Mouse (Mus musculus) stomach, postnatal 0 days (tissue): ENCODE results near the gene Prkg2. TPM values are rescaled to one million over a fixed set of nuclear protein-coding genes. Genes with fewer than 3 reads are reported as not detected.
A peak's percentile ranks its signal among the peaks of the same experiment; 100 is the strongest.

Experiments
- ATAC-seq: fragments of 200-750 bp; cut with Nextera tagmentation; 2 replicates; pipeline ENCODE4 v1.8.0; 2017; ENCODE audit not compliant: low FRiP score, low TSS enrichment
- DNase-seq: peaks from one replicate; pipeline ENCODE4 v3.0.0-alpha.2; 2016; ENCODE audit warnings: low spot score
- H3K27ac ChIP-seq: fragments of 300-500 bp; sonication (generic); replicated peaks from 2 replicates; pipeline ENCODE4 v1.5.1; 2014; ENCODE audit warnings: mild to moderate bottlenecking, control low read depth
- H3K27me3 ChIP-seq: fragments of 300-500 bp; sonication (generic); 2 replicates; pipeline ENCODE4 v1.6.1; 2014; ENCODE audit warnings: low read length; ENCODE audit not compliant: control insufficient read depth, insufficient read depth
- H3K36me3 ChIP-seq: fragments of 300-500 bp; sonication (generic); 2 replicates; pipeline ENCODE4 v1.6.1; 2014; ENCODE audit warnings: low read length, mixed read lengths; ENCODE audit not compliant: control insufficient read depth, insufficient read depth
- H3K4me1 ChIP-seq: fragments of 300-500 bp; sonication (generic); replicated peaks from 2 replicates; pipeline ENCODE4 v1.6.1; 2014; ENCODE audit warnings: antibody characterized with exemption; ENCODE audit not compliant: control insufficient read depth, insufficient read depth
- H3K4me2 ChIP-seq: fragments of 300-500 bp; sonication (generic); replicated peaks from 2 replicates; pipeline ENCODE4 v1.6.1; 2014; ENCODE audit warnings: low read depth, mild to moderate bottlenecking, control low read depth, moderate library complexity
- H3K4me3 ChIP-seq: fragments of 300-500 bp; sonication (generic); 2 replicates; pipeline ENCODE4 v1.5.1; 2014; ENCODE audit warnings: low read depth, low read length, control low read depth
- H3K9ac ChIP-seq: fragments of 300-500 bp; sonication (generic); 2 replicates; pipeline ENCODE4 v1.6.1; 2014; ENCODE audit warnings: mild to moderate bottlenecking, low read length, control low read depth, mixed read lengths
- H3K9me3 ChIP-seq: fragments of 300-500 bp; sonication (generic); 2 replicates; pipeline ENCODE4 v1.6.1; 2016; ENCODE audit warnings: low read length; ENCODE audit not compliant: control insufficient read depth
- CTCF ChIP-seq: IDR thresholded peaks from 2 replicates; pipeline ENCODE4 v1.5.1; 2016; ENCODE audit warnings: antibody characterized with exemption, low read depth, mild to moderate bottlenecking, moderate library complexity
- EP300 ChIP-seq: optimal IDR thresholded peaks from 2 replicates; pipeline ENCODE3; 2016; ENCODE audit warnings: antibody characterized with exemption
- WGBS: fragments of 180-500 bp; shearing (Covaris S2); extraction: QIAGEN DNeasy Blood & Tissue Kit; methylation state at CpG from one replicate; pipeline ENCODE4 v1.1.7; 2014; 5-methylcytosine and 5-hydroxymethylcytosine counted together
- polyA plus RNA-seq: library from polyadenylated mRNA; unstranded; fragments of >200 nt; fragmentation: Nextera tagmentation; extraction: Ambion mirVana; gene quantifications from 2 replicates; pipeline ENCODE4 v1.2.1, GENCODE M21; 2015

Gene Prkg2
- 0.67 and 0.83 TPM in 2 replicates for polyA plus RNA-seq

GRCm38 (mm10) chr5:99036596-99037441 lies at the start of gene Prkg2:
TSS of gene Prkg2 (minus strand) at chr5:99037351.
- peak within 1 kb of the TSS; percentile 47 for H3K9ac ChIP-seq
- H3K4me3 ChIP-seq, result peak within 1 kb of the TSS; percentile 58
- H3K27me3 ChIP-seq, result no peaks in the 10 kb centered on the region
- no peaks in the 10 kb centered on the region for H3K4me1 ChIP-seq
- no peak for TF ChIP-seq EP300
- TF ChIP-seq CTCF, result peak; percentile 14; the same call in 1 of the 2 replicates
- no peaks in the 10 kb centered on the region for H3K36me3 ChIP-seq
- no peak within 1 kb of the TSS for H3K27ac ChIP-seq
- ATAC-seq (peak; percentile 84), DNase-seq (peak; percentile 61)
- under 1% methylated on average over 68 of the region's 94 CpGs for WGBS
- H3K4me2 ChIP-seq, result peak within 1 kb of the TSS; percentile 97
- H3K9me3 ChIP-seq, result no peaks in the 10 kb centered on the region

DNA sequence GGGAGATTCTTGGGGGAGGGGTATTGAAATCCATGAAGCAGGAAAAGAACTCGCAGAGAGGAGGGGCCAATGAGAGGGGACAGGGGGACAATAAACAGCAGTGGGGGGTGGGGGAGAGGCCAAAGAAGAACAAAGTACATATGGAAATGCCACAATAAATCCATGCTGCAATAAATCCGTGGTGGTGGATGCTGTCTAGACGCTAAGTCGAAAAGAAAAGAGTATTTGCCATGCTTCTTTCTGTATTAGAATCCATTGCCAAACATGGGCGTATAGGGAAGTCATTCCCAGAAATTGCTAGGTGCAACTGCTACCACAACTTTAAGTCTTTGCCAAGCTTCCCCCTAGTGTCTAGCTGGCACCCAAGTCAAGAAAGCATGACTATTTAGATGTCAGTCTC lies 46.8 kb upstream of the Prkg2 start:
- ATAC-seq (no peak), DNase-seq (no peak)
- TF ChIP-seq CTCF (no peak), EP300 (no peak)
- Histone ChIP-seq H3K4me1 (no peaks in the 10 kb centered on the region), H3K4me2 (no peak overlapping the region), H3K4me3 (no peak overlapping the region), H3K27ac (no peak overlapping the region), H3K9ac (no peak overlapping the region), H3K36me3 (no peaks in the 10 kb centered on the region), H3K9me3 (no peaks in the 10 kb centered on the region), H3K27me3 (no peaks in the 10 kb centered on the region)
- 30% methylated on average over 5 of the region's 5 CpGs for WGBS

DNA sequence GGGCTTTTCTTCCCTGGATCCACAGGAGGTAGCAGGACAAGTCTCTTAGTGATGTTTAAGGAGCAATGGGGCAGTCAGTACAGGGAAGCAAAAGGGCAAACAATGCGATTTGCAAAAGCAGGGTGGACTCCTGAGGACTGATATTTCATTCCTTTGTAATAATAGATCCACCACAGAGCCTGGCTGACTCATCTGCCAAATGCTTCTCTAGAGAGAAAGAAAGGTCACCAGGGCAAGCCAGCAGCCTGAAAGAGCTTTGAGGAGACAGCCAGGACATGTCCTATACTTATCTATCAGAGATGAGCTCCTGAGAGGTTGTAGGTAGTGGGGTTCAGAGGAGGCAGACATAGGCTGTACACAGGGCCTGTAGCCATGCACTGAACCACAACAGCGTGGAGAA lies 41.2 kb upstream of the Prkg2 start:
- Histone ChIP-seq H3K27ac (no peak overlapping the region), H3K4me1 (no peaks in the 10 kb centered on the region), H3K27me3 (no peaks in the 10 kb centered on the region), H3K4me3 (no peak overlapping the region), H3K36me3 (no peaks in the 10 kb centered on the region), H3K9me3 (no peaks in the 10 kb centered on the region), H3K9ac (no peak overlapping the region), H3K4me2 (no peak overlapping the region)
- 58% methylated on average over 2 of the region's 2 CpGs for WGBS
- no peak for DNase-seq
- ATAC-seq, result no peak
- TF ChIP-seq EP300 (no peak), CTCF (no peak)

- Histone ChIP-seq H3K9me3 (no peaks in the 10 kb centered on the region), H3K27ac (no peak overlapping the region), H3K4me3 (no peak overlapping the region), H3K27me3 (no peaks in the 10 kb centered on the region), H3K4me1 (no peaks in the 10 kb centered on the region), H3K4me2 (no peak overlapping the region), H3K9ac (no peak overlapping the region), H3K36me3 (no peaks in the 10 kb centered on the region)
- ATAC-seq (no peak), DNase-seq (no peak)
- TF ChIP-seq CTCF (no peak), EP300 (no peak)
- 36% methylated on average over 2 of the region's 2 CpGs for WGBS
Observed at GRCm38 (mm10) chr5:99068391-99068790, 31.2 kb upstream of the Prkg2 start.

- no peak overlapping the region for H3K27ac ChIP-seq
- no peak for DNase-seq
- no peak for TF ChIP-seq CTCF
- TF ChIP-seq EP300, result no peak
Observed at GRCm38 (mm10) chr5:99062582-99062981, 25.4 kb upstream of the Prkg2 start.

GRCm38 (mm10) chr5:99039021-99039420 lies 1.9 kb upstream of the Prkg2 start:
- H3K9me3 ChIP-seq, result no peaks in the 10 kb centered on the region
- H3K4me1 ChIP-seq, result no peaks in the 10 kb centered on the region
- WGBS, result 79% methylated on average over 6 of the region's 6 CpGs
- H3K36me3 ChIP-seq, result no peaks in the 10 kb centered on the region
- DNase-seq (no peak), ATAC-seq (no peak)
- TF ChIP-seq CTCF, result no peak
- no peak for TF ChIP-seq EP300
- H3K27ac ChIP-seq, result no peak overlapping the region
- H3K9ac ChIP-seq, result no peak overlapping the region
- no peak overlapping the region for H3K4me3 ChIP-seq
- H3K27me3 ChIP-seq, result no peaks in the 10 kb centered on the region
- H3K4me2 ChIP-seq, result no peak overlapping the region

More at GRCm38 (mm10) chr5:99062582-99062981, 25.4 kb upstream of the Prkg2 start:
- no peak overlapping the region for H3K4me2 ChIP-seq
- no peaks in the 10 kb centered on the region for H3K9me3 ChIP-seq
- H3K36me3 ChIP-seq, result no peaks in the 10 kb centered on the region
- H3K4me1 ChIP-seq, result no peaks in the 10 kb centered on the region
- no peaks in the 10 kb centered on the region for H3K27me3 ChIP-seq
- ATAC-seq, result no peak
- no peak overlapping the region for H3K4me3 ChIP-seq
- no peak overlapping the region for H3K9ac ChIP-seq
